Mouse (Mus musculus) retina, adult 2 months (tissue): ENCODE results near the gene Sae1.

Experiments used
- DNase-seq: peaks from one replicate; pipeline ENCODE4 v3.0.0-alpha.2; 2012; ENCODE audit warnings: low read depth, low spot score

The Sae1 gene

DNA sequence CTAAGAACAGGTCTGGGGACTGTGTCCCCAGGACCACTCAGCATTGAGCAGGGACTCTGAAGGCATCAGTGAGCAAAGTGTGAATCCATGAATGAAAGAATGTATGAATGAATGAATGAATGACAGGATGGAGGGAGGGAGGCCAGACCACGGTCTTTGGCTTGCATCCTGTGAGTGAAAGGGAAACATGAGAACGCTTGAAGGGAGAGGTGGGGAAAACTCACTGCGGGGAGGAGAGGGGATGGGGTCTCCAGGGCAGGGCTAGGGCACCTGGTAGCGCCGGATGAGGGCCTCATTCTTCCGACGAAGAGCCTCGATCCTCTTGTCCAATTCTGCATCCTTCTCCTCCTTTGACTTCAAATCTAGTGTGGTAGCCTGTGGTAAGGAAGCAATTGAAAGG, 103.6 kb downstream of the Sae1 start:
- DNase-seq, result no peak

DNA sequence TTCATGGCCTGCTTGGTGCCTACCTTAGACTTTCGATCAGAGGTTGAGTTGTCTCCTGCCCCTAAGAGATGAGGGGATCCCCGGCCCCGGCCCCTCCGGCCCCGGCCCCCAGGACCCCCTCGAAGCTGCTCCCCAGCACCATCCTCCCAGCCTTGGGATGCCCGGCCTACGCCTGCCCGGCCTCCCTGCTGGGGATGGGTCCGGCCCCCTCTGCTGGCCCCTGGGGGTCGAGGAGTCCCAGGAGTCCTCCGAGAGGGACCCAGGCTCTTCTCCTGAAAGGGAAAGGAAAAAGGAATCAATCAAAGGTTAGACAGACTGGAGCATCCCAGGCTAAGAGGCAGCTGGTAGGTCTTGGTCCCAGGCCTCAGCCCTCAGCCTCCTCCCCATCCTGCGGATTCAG, 105.3 kb downstream of the Sae1 start:
- DNase-seq, result no peak

DNA sequence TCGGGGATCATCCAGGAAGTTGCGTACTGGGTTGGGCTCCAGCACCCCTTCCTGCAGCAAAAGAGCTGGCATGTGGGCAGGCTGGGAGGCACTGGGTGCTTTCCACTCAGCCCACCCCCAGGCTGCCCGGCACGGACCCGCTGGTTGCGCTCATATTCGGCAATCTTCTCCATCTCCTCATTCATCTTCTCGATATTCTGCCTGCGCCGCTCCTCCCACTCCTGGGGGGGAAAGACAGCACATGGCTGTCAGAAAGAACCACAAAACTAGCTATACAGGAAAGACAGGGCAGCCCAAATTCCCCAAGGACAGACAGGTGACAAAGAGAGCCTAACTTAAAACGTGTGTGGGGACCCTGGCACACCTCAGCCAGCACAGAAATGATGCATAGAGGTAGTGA, 106.9 kb downstream of the Sae1 start:
- no peak for DNase-seq

DNA sequence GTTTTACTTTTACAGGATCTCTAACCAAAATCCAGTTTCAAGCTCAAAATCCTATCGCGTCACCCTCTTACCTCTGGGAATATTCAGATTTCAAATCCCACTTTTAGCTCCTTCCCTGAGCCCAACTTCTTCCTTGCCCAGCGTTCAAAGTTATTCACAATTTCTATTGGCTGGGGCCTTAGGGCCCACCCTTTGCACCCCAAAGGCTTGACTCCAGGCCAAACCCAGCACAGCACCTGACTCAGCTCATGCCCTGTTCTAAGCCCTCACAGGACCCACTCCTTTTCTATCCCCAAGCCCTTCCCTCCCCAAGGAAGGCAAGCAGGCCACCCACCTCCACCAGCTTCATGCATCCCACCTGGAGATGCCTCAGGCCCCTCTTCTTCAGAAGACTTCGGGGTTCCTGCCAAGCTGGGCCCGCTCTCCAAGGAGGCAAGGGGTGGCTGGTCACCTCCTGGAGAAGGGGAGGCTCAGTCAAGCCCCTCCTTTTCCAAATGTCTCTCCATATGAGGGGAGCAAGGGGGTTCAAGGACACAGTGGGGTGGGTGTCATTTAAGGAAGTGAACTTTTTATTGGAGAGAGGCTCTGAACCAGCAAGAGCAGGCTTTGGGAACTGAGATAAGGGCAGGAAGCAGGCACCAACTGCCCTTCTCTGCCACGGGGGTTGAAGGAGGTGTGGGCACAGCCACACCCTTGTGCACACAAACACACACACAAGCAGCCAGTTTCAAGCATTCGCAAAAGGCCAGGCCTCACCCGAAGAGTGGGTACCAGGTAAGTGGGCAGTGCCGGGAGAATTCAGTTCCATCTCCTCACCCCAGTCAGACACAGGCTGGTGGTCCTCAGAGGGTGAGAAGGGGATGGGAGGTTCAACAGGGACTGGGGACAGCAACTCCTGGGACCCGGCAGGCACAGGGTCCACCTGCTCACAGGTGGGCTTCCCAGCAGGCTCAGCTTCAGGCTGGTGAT, 112.4 kb downstream of the Sae1 start:
- DNase-seq, result no peak

DNA sequence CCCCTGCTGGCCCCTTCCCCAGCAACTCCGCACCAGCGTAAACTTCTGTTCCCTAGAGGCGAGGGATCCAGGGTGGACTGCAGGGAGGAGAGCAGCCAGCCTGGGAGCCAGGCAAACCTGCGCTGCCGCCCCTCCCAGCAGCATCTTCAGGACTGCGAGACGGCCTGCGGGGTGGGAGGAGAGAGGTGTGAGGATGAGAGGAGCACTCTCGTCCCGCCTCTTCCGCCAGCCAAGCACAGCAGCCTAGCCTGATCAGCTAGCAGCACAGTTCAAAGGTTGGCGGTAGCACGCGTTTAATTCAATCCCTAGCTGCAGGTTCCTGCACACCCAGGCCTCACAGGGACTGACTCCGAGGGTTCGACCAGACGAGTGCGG, 113.9 kb downstream of the Sae1 start:
- no peak for DNase-seq

DNA sequence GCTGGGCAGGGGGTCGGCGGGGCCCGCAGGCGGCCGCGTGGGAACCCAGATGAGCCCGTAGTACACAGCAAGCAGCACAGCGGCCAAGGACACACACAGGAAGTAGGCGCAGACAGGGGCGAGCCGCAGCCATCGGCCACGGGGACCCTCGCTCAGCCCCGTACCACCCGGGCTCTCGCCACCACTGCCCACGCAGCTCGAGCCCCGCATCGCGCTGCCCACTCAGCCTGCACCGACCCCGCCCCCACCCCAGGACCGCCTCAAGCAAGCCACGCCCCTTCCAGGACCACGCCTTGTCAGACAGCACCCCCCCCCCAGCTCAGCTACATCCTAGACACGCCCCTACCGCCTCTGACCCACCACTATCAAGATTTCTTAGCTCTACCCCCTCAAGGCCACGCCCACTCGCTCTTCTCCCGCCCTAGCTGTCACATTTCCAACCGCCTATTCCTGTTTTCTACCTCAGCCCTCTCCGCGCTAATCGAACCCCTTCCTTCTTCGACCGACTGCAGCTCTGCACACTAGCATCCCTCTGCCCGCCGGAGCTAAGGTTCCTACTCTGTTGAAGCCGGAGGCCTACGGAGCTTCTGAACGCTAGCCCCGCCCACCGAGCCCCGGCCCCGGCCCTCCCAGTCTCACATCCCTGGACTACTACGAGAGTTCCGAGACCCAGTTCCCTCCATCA, 114.4 kb downstream of the Sae1 start, which contains the start of gene Inafm1:
Inafm1 (minus strand) TSS at position 537 of the 685 bp plus-strand sequence.
- no peak for DNase-seq

DNA sequence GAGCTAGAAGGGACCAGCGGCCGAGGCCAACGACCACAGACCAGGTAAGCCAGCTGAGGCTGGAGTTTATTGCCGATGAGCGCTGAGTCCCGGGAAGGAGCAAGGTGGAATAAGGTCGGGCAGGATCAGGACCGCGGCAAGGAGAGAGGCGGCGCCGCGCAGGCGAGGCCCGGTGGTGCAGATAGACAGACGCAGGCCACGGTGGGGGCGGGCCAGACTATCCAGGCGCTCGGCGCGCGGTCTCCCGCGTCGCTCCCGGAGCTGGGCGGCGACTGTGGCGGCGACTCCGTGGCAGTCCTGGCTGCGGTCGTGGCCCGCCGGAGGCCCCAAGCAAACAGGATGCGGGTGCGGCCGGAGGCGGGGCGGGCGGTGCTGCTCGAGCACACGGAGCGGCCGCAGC, 114.9 kb downstream of the Sae1 start:
- DNase-seq, result no peak

DNA sequence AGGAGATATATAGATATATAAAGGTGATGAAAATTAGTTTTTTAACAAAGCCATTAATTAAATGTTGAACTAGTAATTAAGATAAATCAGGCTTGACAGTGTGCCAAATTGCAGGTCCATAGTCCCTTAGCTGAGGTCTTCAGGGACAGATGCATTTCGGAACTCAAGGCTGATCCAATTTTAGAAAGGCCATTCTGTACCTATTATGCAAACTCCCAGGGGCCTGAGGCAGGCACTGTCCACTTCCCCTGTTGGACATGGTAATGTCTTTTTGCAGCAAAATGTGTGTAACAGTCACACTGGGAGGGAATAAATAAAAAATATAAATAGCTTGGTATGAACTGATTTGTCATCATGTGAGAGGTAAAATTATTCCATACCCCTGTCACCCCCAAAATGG, 116.5 kb downstream of the Sae1 start:
- DNase-seq, result no peak
